Mouse (Mus musculus): Measurements from ENCODE around the gene Slc30a6.

DNA sequence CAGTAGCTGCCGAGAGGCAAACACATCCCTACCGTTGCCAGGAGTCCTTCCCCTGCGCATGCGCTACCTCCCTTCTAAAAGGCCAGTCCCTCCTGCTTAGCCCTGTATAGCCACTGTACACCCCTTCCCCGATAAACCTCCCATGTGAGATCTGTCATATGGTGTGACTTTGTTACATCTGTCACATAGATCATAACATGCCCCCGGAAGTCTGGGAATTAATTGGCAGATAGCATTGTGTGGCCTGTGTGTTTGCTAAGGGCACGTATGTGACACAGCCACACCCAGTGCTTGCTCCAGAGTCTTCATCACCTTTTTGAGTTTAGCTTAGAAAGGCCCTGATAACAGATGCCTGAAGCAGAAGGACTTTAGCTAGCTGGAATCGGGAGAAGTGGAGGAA, 34.7 kb downstream of the Slc30a6 start:
- TF ChIP-seq POLR2A (IDR thresholded peaks at IDR 0.05; ENCODE audit: insufficient read length, low read depth) (no peak), MAX (IDR thresholded peaks at IDR 0.05; ENCODE audit: low read depth) (no peak), MYOD1 (IDR thresholded peaks at IDR 0.05; ENCODE audit: control insufficient read depth in 1 of 3, insufficient read length in 2 of 3, low read depth in 2 of 3) (no peak), CEBPB (IDR thresholded peaks at IDR 0.05; ENCODE audit: insufficient read depth, poor library complexity, severe bottlenecking) (no peak), E2F4 (IDR thresholded peaks at IDR 0.05; ENCODE audit: insufficient read depth) (no peak), SRF (IDR thresholded peaks at IDR 0.05; ENCODE audit: control insufficient read depth, insufficient read length, low read depth) (no peak), TCF12 (IDR thresholded peaks at IDR 0.05; ENCODE audit: insufficient read depth, poor library complexity, severe bottlenecking) (no peak), POLR2AphosphoS2 (IDR thresholded peaks at IDR 0.05; ENCODE audit: insufficient read length, low read depth) (no peak), USF1 (IDR thresholded peaks at IDR 0.05; ENCODE audit: low read depth) (no peak)
